In the genomic region with DNA sequence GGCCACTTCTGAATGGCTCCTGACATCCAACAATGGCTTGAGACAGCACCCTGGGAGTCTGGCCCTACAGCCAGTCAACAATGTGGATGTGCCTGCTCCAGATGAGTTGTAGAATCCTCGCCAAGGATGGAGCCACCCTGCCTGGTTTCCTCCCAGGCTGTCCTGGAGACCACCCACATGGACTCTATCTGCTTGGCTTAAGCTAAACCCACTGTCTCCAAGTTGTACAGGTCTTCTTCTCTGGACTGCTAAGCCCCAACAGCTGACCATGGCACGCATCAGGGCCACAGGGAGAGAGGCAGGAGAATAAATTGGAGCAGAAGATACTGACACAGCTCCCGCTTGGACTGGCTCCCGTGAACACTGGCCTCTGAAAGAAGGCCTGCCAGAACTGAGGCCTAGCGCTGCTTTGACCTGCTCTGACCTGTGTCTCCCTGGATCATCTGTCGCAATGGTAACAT, we compare ENCODE assay signal across 9 mouse cellular contexts. TPM values are rescaled to one million over a fixed set of nuclear protein-coding genes. Genes with fewer than 3 reads are reported as not detected.
DNase-seq lines count a peak whose midpoint lies in the region; ATAC-seq lines count a peak whose summit lies in the region.
"Had no signal": no experiment of that assay in that cellular context is flagged by ENCODE, and none has a peak within 500 bp of the region (broad histone marks: within the 10 kb centered on the region; RNA-seq: fewer than 3 reads in every experiment).

No protein-coding gene starts in this region.

- 60% methylated on average over 6 of the region's 6 CpGs for WGBS in stomach, embryonic 16.5 days
- 65% methylated on average over 6 of the region's 6 CpGs for WGBS in liver, embryonic 12.5 days (ENCODE audit: insufficient replicate concordance)

- H3K4me3 ChIP-seq in stomach, embryonic 16.5 days (replicated peaks; ENCODE audit: low read length): no peak overlapping the region
- no peak overlapping the region for H3K4me3 ChIP-seq in liver, embryonic 12.5 days
- H3K4me3 ChIP-seq: embryonic facial prominence, embryonic 12.5 days had no signal

- H3K27me3 ChIP-seq in stomach, embryonic 16.5 days (ENCODE audit: control insufficient read depth, insufficient read depth, low read length): no peaks in the 10 kb centered on the region
- H3K27me3 ChIP-seq in liver, embryonic 12.5 days (replicated peaks): no peaks in the 10 kb centered on the region
- H3K27me3 ChIP-seq: embryonic facial prominence, embryonic 12.5 days had no signal

- no peaks in the 10 kb centered on the region for H3K9me3 ChIP-seq in stomach, embryonic 16.5 days (replicated peaks; ENCODE audit: control insufficient read depth, low read length)
- no peaks in the 10 kb centered on the region for H3K9me3 ChIP-seq in liver, embryonic 12.5 days (replicated peaks)
- H3K9me3 ChIP-seq: embryonic facial prominence, embryonic 12.5 days had no signal

- ATAC-seq in stomach, embryonic 16.5 days (ENCODE audit: insufficient read depth, low FRiP score): peak; percentile 56; the same call in 1 of the 2 replicates
- no peak for ATAC-seq in liver, embryonic 12.5 days

- peak; percentile 27 for DNase-seq in ovary, postnatal 14 days (ENCODE audit: low spot score)
- no peak for DNase-seq in ovary, postnatal 10 days (ENCODE audit: low spot score)
- peak; percentile 53 for DNase-seq in cerebellum, adult 9-11 months
- DNase-seq in heart, adult 8-10 months (ENCODE audit: low spot score): peak; percentile 54
- no peak for DNase-seq in frontal cortex, postnatal 36 days (ENCODE audit: low spot score in 2 of 2)
- no peak for DNase-seq in spleen, postnatal 36 days (ENCODE audit: low spot score in 2 of 2)

- H3K27ac ChIP-seq in stomach, embryonic 16.5 days (ENCODE audit: low read length): peak overlapping the region; percentile 87
- no peak overlapping the region for H3K27ac ChIP-seq in liver, embryonic 12.5 days
- H3K27ac ChIP-seq: embryonic facial prominence, embryonic 12.5 days had no signal

- H3K36me3 ChIP-seq in stomach, embryonic 16.5 days (ENCODE audit: control insufficient read depth, insufficient read depth, low read length): no peaks in the 10 kb centered on the region
- no peaks in the 10 kb centered on the region for H3K36me3 ChIP-seq in liver, embryonic 12.5 days
- H3K36me3 ChIP-seq: embryonic facial prominence, embryonic 12.5 days had no signal

- peaks cover 17% of the 10 kb centered on the region for H3K4me1 ChIP-seq in stomach, embryonic 16.5 days (ENCODE audit: control insufficient read depth, insufficient read depth, low read length)
- 0 out of 2 replicates have a peak, but pooled peaks cover 11% of the 10 kb centered on the region for H3K4me1 ChIP-seq in liver, embryonic 12.5 days

- no peak overlapping the region for H3K4me2 ChIP-seq in stomach, embryonic 16.5 days (ENCODE audit: low read depth, low read length)
- no peak overlapping the region for H3K4me2 ChIP-seq in liver, embryonic 12.5 days
- H3K4me2 ChIP-seq: embryonic facial prominence, embryonic 12.5 days had no signal

- no peak overlapping the region for H3K9ac ChIP-seq in stomach, embryonic 16.5 days (ENCODE audit: low read length)
- no peak overlapping the region for H3K9ac ChIP-seq in liver, embryonic 12.5 days
- H3K9ac ChIP-seq: embryonic facial prominence, embryonic 12.5 days had no signal

RNA-seq across cellular contexts. Expression of gene Fosl2, which starts 32.6 kb away (rescaled TPM):
- 10 to 100 TPM; 14.7 to 21.1 (median 18.8) TPM for total RNA-seq in heart, adult 8-10 months (2022)
- polyA plus RNA-seq in stomach, embryonic 16.5 days (2015; fragmentation: Nextera tagmentation; extraction: Ambion mirVana): 13.3 and 14.3 TPM in 2 replicates
- 0.73 and 0.84 TPM in 2 replicates for polyA plus RNA-seq in liver, embryonic 12.5 days (2016; fragmentation: Nextera tagmentation; extraction: Ambion mirVana)

Comparison
In these comparisons a context has a peak if more than half of its experiments do, and no peak if none do; other contexts are left out.
1. DNase-seq: peak in ovary, postnatal 14 days (single experiment), cerebellum, adult 9-11 months (single experiment) and heart, adult 8-10 months (single experiment); none in ovary, postnatal 10 days (single experiment), frontal cortex, postnatal 36 days (0 of 2) and spleen, postnatal 36 days (0 of 2).